Comparison of ENCODE assay signal across 6 mouse cellular contexts in genomic region chr2:121004018-121004811, GRCm38 (mm10).
"Had no signal": no experiment of that assay in that cellular context is flagged by ENCODE, and none has a peak within 500 bp of the region (broad histone marks: within the 10 kb centered on the region; RNA-seq: fewer than 3 reads in every experiment).

No protein-coding gene starts in this region.

- DNase-seq: kidney, postnatal 36 days; liver; liver, embryonic 13.5 days; liver, postnatal 0 days; lung, postnatal 14 days; thymus, postnatal 36 days had no signal
